Mouse (Mus musculus): ENCODE measurements around the gene Mob2. TPM values are rescaled to one million over a fixed set of nuclear protein-coding genes. Genes with fewer than 3 reads are reported as not detected.

Mob2 gene
- polyA plus RNA-seq, 1 experiment from 2014 or later, result 64.3 TPM

DNA sequence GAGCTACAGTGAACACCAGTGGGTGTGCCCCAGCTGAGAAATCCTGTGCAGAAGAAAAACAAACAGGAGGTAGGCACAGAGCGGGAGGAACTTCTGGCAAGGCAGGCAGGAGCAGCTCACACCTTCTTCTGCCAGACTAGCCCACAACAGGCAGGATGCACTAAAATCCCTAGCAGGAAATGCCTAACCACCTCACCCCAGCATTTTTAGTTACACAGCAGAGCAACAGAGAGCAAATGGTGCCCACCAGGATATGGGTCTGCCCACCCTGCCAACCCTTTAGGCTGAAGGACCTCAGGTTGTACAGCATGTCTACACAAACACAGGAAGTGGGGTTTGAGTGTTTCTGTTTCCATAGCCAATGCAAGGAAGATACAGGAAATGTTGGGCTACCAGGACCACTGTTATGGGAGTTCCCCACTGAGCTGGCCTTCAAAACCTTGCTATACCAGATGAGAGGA is 4.2 kb downstream of the Mob2 start:
- Histone ChIP-seq H3K27me3 (ENCODE audit: insufficient read depth, low read length) (no peaks in the 10 kb centered on the region), H3K27ac (no peak overlapping the region), H3K4me1 (replicated peaks; ENCODE audit: insufficient read depth, low read length) (peaks cover 14% of the 10 kb centered on the region), H3K4me3 (replicated peaks; ENCODE audit: low read depth, low read length) (no peak overlapping the region), H3K9ac (ENCODE audit: low read depth, low read length) (no peak overlapping the region), H3K9me3 (replicated peaks; ENCODE audit: low read length) (no peaks in the 10 kb centered on the region), H3K4me2 (ENCODE audit: low read length) (no peak overlapping the region), H3K36me3 (ENCODE audit: insufficient read depth, low read length) (no peaks in the 10 kb centered on the region)
- 65% methylated on average over 1 of the region's 1 CpGs for WGBS
- ATAC-seq (replicated peaks; ENCODE audit: low FRiP score, low read depth) (no peak), DNase-seq (ENCODE audit: low spot score) (no peak)
- TF ChIP-seq CTCF (IDR thresholded peaks at IDR 0.05; ENCODE audit: low read depth), result no peak

DNA sequence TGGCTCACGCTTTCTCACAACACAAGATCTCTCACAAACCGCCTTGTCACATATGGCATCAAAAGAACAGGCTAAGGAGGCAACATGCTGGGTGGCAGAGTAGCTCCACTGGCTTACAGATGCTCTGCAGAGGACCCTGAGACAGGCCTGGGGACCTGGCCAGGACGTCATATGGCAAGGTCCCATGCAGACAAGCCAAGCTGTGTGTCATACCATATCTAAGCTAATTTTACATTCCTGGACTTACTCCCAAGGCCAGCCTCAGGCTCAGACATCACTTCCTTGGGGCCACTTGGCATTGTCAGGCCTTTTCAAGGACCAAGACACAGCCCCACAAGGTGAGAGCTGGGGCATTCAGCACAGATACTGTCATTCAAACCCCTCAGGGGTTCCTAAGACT is 5.4 kb downstream of the Mob2 start:
- Histone ChIP-seq H3K9me3 (replicated peaks; ENCODE audit: low read length) (no peaks in the 10 kb centered on the region), H3K27me3 (ENCODE audit: insufficient read depth, low read length) (no peaks in the 10 kb centered on the region), H3K9ac (ENCODE audit: low read depth, low read length) (no peak overlapping the region), H3K4me3 (replicated peaks; ENCODE audit: low read depth, low read length) (no peak overlapping the region), H3K4me1 (replicated peaks; ENCODE audit: insufficient read depth, low read length) (peaks cover 10% of the 10 kb centered on the region), H3K27ac (no peak overlapping the region), H3K4me2 (ENCODE audit: low read length) (no peak overlapping the region), H3K36me3 (ENCODE audit: insufficient read depth, low read length) (no peaks in the 10 kb centered on the region)
- 95% methylated on average over 3 of the region's 3 CpGs for WGBS
- no peak for TF ChIP-seq CTCF (IDR thresholded peaks at IDR 0.05; ENCODE audit: low read depth)
- ATAC-seq (replicated peaks; ENCODE audit: low FRiP score, low read depth) (no peak), DNase-seq (ENCODE audit: low spot score) (no peak)

- ATAC-seq (replicated peaks; ENCODE audit: low FRiP score, low read depth) (no peak), DNase-seq (ENCODE audit: low spot score) (no peak)
- H3K27me3 ChIP-seq (ENCODE audit: insufficient read depth, low read length), result no peaks in the 10 kb centered on the region
- H3K4me3 ChIP-seq (replicated peaks; ENCODE audit: low read depth, low read length), result no peak overlapping the region
- no peaks in the 10 kb centered on the region for H3K9me3 ChIP-seq (replicated peaks; ENCODE audit: low read length)
- no peaks in the 10 kb centered on the region for H3K36me3 ChIP-seq (ENCODE audit: insufficient read depth, low read length)
- no peak overlapping the region for H3K4me2 ChIP-seq (ENCODE audit: low read length)
- no peak overlapping the region for H3K9ac ChIP-seq (ENCODE audit: low read depth, low read length)
- no peak for TF ChIP-seq CTCF (IDR thresholded peaks at IDR 0.05; ENCODE audit: low read depth)
- no peak overlapping the region for H3K27ac ChIP-seq
- H3K4me1 ChIP-seq (replicated peaks; ENCODE audit: insufficient read depth, low read length), result no peaks in the 10 kb centered on the region
Observed at GRCm38 (mm10) chr7:142050536-142050935, 10.3 kb downstream of the Mob2 start.

GRCm38 (mm10) chr7:142045932-142046331 is 14.9 kb downstream of the Mob2 start:
- no peak for TF ChIP-seq CTCF (IDR thresholded peaks at IDR 0.05; ENCODE audit: low read depth)
- ATAC-seq (replicated peaks; ENCODE audit: low FRiP score, low read depth) (no peak), DNase-seq (ENCODE audit: low spot score) (no peak)
- Histone ChIP-seq H3K4me2 (ENCODE audit: low read length) (no peak overlapping the region), H3K4me3 (replicated peaks; ENCODE audit: low read depth, low read length) (no peak overlapping the region), H3K27me3 (ENCODE audit: insufficient read depth, low read length) (no peaks in the 10 kb centered on the region), H3K9ac (ENCODE audit: low read depth, low read length) (no peak overlapping the region), H3K9me3 (replicated peaks; ENCODE audit: low read length) (no peaks in the 10 kb centered on the region), H3K27ac (no peak overlapping the region), H3K36me3 (ENCODE audit: insufficient read depth, low read length) (no peaks in the 10 kb centered on the region), H3K4me1 (replicated peaks; ENCODE audit: insufficient read depth, low read length) (no peaks in the 10 kb centered on the region)
- 53% methylated on average over 1 of the region's 1 CpGs for WGBS

DNA sequence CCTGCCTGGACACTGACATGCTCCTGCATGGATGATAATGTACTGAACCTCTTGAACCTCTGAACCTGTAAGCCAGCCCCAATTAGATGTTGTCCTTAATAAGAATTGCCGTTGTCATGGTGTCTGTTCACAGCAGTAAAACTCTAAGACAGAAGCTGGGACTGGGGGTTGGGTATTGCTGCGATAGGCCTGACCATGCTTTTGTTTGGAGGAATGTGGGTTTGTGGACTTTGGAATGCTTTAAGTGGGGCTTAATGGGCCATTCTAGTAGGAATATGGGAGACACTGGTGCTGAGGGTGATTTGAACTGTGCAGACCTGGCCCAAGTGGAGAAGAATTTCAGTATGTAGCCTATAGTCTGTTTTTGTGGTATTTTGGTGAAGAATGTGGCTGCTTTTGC is 15.5 kb downstream of the Mob2 start:
- Histone ChIP-seq H3K27me3 (ENCODE audit: insufficient read depth, low read length) (no peaks in the 10 kb centered on the region), H3K9ac (ENCODE audit: low read depth, low read length) (no peak overlapping the region), H3K27ac (no peak overlapping the region), H3K4me1 (replicated peaks; ENCODE audit: insufficient read depth, low read length) (no peaks in the 10 kb centered on the region), H3K4me3 (replicated peaks; ENCODE audit: low read depth, low read length) (no peak overlapping the region), H3K36me3 (ENCODE audit: insufficient read depth, low read length) (no peaks in the 10 kb centered on the region), H3K9me3 (replicated peaks; ENCODE audit: low read length) (no peaks in the 10 kb centered on the region), H3K4me2 (ENCODE audit: low read length) (no peak overlapping the region)
- WGBS, result 61% methylated on average over 2 of the region's 2 CpGs
- TF ChIP-seq CTCF (IDR thresholded peaks at IDR 0.05; ENCODE audit: low read depth), result no peak
- no peak for ATAC-seq (replicated peaks; ENCODE audit: low FRiP score, low read depth)
- DNase-seq (ENCODE audit: low spot score), result no peak

- Histone ChIP-seq H3K9me3 (replicated peaks; ENCODE audit: low read length) (no peaks in the 10 kb centered on the region), H3K27ac (no peak overlapping the region), H3K4me3 (replicated peaks; ENCODE audit: low read depth, low read length) (no peak overlapping the region), H3K4me2 (ENCODE audit: low read length) (no peak overlapping the region), H3K9ac (ENCODE audit: low read depth, low read length) (no peak overlapping the region), H3K27me3 (ENCODE audit: insufficient read depth, low read length) (no peaks in the 10 kb centered on the region), H3K4me1 (replicated peaks; ENCODE audit: insufficient read depth, low read length) (no peaks in the 10 kb centered on the region; the same call in 1 of the 2 replicates), H3K36me3 (ENCODE audit: insufficient read depth, low read length) (no peaks in the 10 kb centered on the region)
- WGBS, result 83% methylated on average over 3 of the region's 3 CpGs
- no peak for ATAC-seq (replicated peaks; ENCODE audit: low FRiP score, low read depth)
- TF ChIP-seq CTCF (IDR thresholded peaks at IDR 0.05; ENCODE audit: low read depth), result no peak
- DNase-seq (ENCODE audit: low spot score), result peak; percentile 49
Observed at GRCm38 (mm10) chr7:142040756-142041155, 20.1 kb downstream of the Mob2 start.

DNA sequence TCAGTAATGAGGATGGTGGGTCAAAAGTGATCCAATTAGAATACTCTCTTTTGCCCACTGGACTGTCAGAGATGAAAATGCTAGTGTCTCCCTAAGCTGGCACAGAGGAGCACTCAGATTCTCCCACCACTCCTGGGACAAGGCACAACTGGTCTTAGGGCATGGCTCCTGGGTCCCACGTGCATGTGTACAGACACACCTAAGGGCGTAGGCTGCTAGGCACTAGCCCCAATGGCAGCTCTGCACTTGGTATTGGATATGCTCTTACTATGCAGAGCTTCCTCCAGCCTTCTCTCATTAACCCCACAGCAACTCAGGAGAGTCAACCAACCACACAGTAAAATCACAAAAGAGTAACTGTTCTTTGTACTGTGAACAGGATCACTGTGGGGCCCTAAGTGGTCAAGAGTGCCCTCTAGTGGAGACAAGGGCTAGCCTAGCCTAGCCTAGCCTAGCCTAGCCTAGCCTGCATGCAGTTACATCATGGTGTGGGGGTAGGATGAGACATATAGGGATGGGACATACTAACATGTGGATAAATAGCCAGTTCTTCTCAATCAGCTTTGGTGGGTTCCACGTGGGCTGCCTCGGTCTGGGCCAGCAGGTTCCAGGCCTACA is 23.2 kb downstream of the Mob2 start:
- Histone ChIP-seq H3K36me3 (ENCODE audit: insufficient read depth, low read length) (no peaks in the 10 kb centered on the region), H3K9me3 (replicated peaks; ENCODE audit: low read length) (no peaks in the 10 kb centered on the region), H3K27me3 (ENCODE audit: insufficient read depth, low read length) (no peaks in the 10 kb centered on the region), H3K4me2 (ENCODE audit: low read length) (no peak overlapping the region), H3K9ac (ENCODE audit: low read depth, low read length) (no peak overlapping the region), H3K4me1 (replicated peaks; ENCODE audit: insufficient read depth, low read length) (peaks cover 4% of the 10 kb centered on the region; the same call in 1 of the 2 replicates), H3K27ac (no peak overlapping the region), H3K4me3 (replicated peaks; ENCODE audit: low read depth, low read length) (no peak overlapping the region)
- ATAC-seq (replicated peaks; ENCODE audit: low FRiP score, low read depth), result 0 out of 2 replicates have a peak, but pooled peaks have one; percentile 65
- 80% methylated on average over 4 of the region's 4 CpGs for WGBS
- DNase-seq (ENCODE audit: low spot score), result peak; percentile 44
- peak; percentile 77 for TF ChIP-seq CTCF (IDR thresholded peaks at IDR 0.05; ENCODE audit: low read depth)
